Comparison of ENCODE assay signal across 10 mouse cellular contexts in the genomic region with DNA sequence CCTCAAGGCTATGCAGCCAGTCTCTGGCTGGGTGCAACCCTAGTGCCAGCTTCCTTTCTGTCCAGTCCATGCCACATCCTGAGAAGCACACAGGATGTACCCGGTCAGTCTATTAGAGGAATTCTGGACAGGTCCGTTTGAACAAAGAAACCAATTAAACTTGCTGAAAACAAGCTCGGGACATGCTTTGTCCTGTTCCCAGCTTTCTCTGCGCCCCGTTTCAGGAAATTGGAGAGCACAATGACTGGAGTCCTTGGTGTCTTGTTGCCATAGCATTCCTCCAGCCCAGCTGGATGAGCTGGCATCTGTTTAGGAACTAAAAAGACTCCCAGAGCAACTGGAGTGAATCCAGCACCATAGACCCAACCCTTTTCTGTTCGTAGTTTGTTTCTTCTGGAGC.
DNase-seq lines count a peak whose midpoint lies in the region; ATAC-seq lines count a peak whose summit lies in the region.
"Had no signal": no experiment of that assay in that cellular context is flagged by ENCODE, and none has a peak within 500 bp of the region (broad histone marks: within the 10 kb centered on the region; RNA-seq: fewer than 3 reads in every experiment).

No protein-coding gene starts in this region.

- DNase-seq in left cerebral cortex, adult 18-20 months (ENCODE audit: low spot score in 2 of 2) = peak; percentile 7 to 35
- no peak for DNase-seq in left cerebral cortex, adult 11 months (ENCODE audit: low spot score)
- peak; percentile 29 for DNase-seq in adrenal gland, postnatal 25 days
- DNase-seq in lung, postnatal 4 days = peak; percentile 27 to 43
- no peak for DNase-seq in c-Kit-positive CD71-positive TER-119-positive erythroid progenitor cells, embryonic 14.5 days (ENCODE audit: low spot score)
- no peak for DNase-seq in cerebellum, postnatal 36 days
- DNase-seq in embryo, embryonic 10 days (ENCODE audit: low spot score) = no peak

- no peak overlapping the region for H3K27ac ChIP-seq in hindbrain, embryonic 15.5 days (replicated peaks)
- H3K27ac ChIP-seq: heart, embryonic 13.5 days had no signal

- no peaks in the 10 kb centered on the region for H3K36me3 ChIP-seq in hindbrain, embryonic 15.5 days
- H3K36me3 ChIP-seq: heart, embryonic 13.5 days had no signal

- H3K9me3 ChIP-seq in hindbrain, embryonic 15.5 days = no peaks in the 10 kb centered on the region
- H3K9me3 ChIP-seq: heart, embryonic 13.5 days had no signal

- H3K4me3 ChIP-seq in hindbrain, embryonic 15.5 days = no peak overlapping the region
- H3K4me3 ChIP-seq: heart, embryonic 13.5 days; myocyte had no signal

- no peak overlapping the region for H3K9ac ChIP-seq in hindbrain, embryonic 15.5 days
- H3K9ac ChIP-seq: heart, embryonic 13.5 days had no signal

- no peaks in the 10 kb centered on the region for H3K27me3 ChIP-seq in hindbrain, embryonic 15.5 days
- H3K27me3 ChIP-seq: heart, embryonic 13.5 days had no signal

- WGBS in hindbrain, embryonic 15.5 days = 22% methylated on average over 6 of the region's 6 CpGs

- peak; percentile 82 for ATAC-seq in hindbrain, embryonic 15.5 days (ENCODE audit: low FRiP score, low read depth)

- peaks cover 11% of the 10 kb centered on the region; the same call in 1 of the 2 replicates for H3K4me1 ChIP-seq in hindbrain, embryonic 15.5 days (replicated peaks)
- H3K4me1 ChIP-seq: heart, embryonic 13.5 days had no signal

- H3K4me2 ChIP-seq in hindbrain, embryonic 15.5 days = no peak overlapping the region
- H3K4me2 ChIP-seq: heart, embryonic 13.5 days had no signal

Comparison
In these comparisons a context has a peak if more than half of its experiments do, and no peak if none do; other contexts are left out.
1. DNase-seq: peak in left cerebral cortex, adult 18-20 months (2 of 2), adrenal gland, postnatal 25 days (single experiment) and lung, postnatal 4 days (2 of 2); none in left cerebral cortex, adult 11 months (single experiment), c-Kit-positive CD71-positive TER-119-positive erythroid progenitor cells, embryonic 14.5 days (single experiment), cerebellum, postnatal 36 days (0 of 2) and embryo, embryonic 10 days (single experiment).